ENCODE assay signal across 20 mouse cellular contexts in the genomic region with DNA sequence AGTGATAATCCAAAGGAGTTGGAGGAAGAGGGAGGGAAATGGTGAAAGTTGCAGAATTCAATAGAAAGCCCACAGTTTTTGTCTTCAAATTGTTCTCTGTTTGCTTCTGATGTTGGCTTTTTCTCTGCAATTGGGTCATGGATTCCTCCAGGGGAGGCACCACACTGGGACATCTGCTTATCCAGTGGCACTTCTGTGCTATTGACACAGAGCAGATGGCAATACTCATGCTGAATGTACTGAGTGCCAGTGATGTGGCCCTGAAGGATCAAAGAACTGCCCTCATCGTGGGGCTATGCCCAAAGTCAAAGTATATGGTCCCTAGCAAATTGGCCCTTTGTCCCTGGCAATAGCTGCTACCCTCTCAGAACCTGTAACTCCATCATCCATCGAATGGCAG.
DNase-seq lines count a peak whose midpoint lies in the region; ATAC-seq lines count a peak whose summit lies in the region.
"Had no signal": no experiment of that assay in that cellular context is flagged by ENCODE, and none has a peak within 500 bp of the region (broad histone marks: within the 10 kb centered on the region; RNA-seq: fewer than 3 reads in every experiment).

No protein-coding gene starts in this region.

- 61% methylated on average over 2 of the region's 2 CpGs for WGBS in forebrain, embryonic 16.5 days
- 34% methylated on average over 2 of the region's 2 CpGs for WGBS in hindbrain, embryonic 14.5 days

- H3K27me3 ChIP-seq in forebrain, embryonic 16.5 days (replicated peaks; ENCODE audit: control insufficient read depth, insufficient read depth, low read length), result no peaks in the 10 kb centered on the region
- no peaks in the 10 kb centered on the region for H3K27me3 ChIP-seq in hindbrain, embryonic 14.5 days (ENCODE audit: control insufficient read depth, insufficient read depth, low read length)
- H3K27me3 ChIP-seq: embryonic facial prominence, embryonic 15.5 days; heart, embryonic 13.5 days had no signal

- ATAC-seq in forebrain, embryonic 16.5 days, result no peak
- no peak for ATAC-seq in hindbrain, embryonic 14.5 days (ENCODE audit: low FRiP score)
- ATAC-seq: forebrain, embryonic 14.5 days; hindbrain, embryonic 16.5 days; inflammation-experienced regulatory T-cells, adult 6 months; intestine, postnatal 0 days had no signal

- no peak overlapping the region for H3K4me3 ChIP-seq in forebrain, embryonic 16.5 days (replicated peaks; ENCODE audit: low read length)
- no peak overlapping the region for H3K4me3 ChIP-seq in hindbrain, embryonic 14.5 days (replicated peaks; ENCODE audit: low read length)
- H3K4me3 ChIP-seq: embryonic facial prominence, embryonic 15.5 days; erythroblast, embryonic 14.5 days; forebrain, embryonic 10.5 days; heart, embryonic 13.5 days had no signal

- no peak overlapping the region for H3K4me2 ChIP-seq in forebrain, embryonic 16.5 days (ENCODE audit: low read length)
- no peak overlapping the region for H3K4me2 ChIP-seq in hindbrain, embryonic 14.5 days (replicated peaks)
- H3K4me2 ChIP-seq: embryonic facial prominence, embryonic 15.5 days; heart, embryonic 13.5 days had no signal

- H3K4me1 ChIP-seq in forebrain, embryonic 16.5 days (replicated peaks; ENCODE audit: control insufficient read depth, insufficient read depth, low read length), result no peaks in the 10 kb centered on the region
- H3K4me1 ChIP-seq in hindbrain, embryonic 14.5 days (replicated peaks; ENCODE audit: control insufficient read depth, insufficient read depth, low read length), result no peaks in the 10 kb centered on the region
- H3K4me1 ChIP-seq: embryonic facial prominence, embryonic 15.5 days; forebrain, embryonic 10.5 days; heart, embryonic 13.5 days had no signal

- peak; percentile 63 for DNase-seq in brain, adult 2 months (ENCODE audit: low read depth, low spot score)
- DNase-seq in cerebellum, adult 11 months, result peak; percentile 23
- DNase-seq in cerebellum, adult 8-10 months, result peak; percentile 17
- DNase-seq in cerebellum, postnatal 14 days, result peak; percentile 42 to 45
- DNase-seq in kidney, postnatal 4 days, result no peak
- no peak for DNase-seq in hindbrain, embryonic 14.5 days (ENCODE audit: low spot score)
- DNase-seq: adrenal gland, adult 2 months; adrenal gland, postnatal 25 days; embryo, embryonic 11 days; heart, postnatal 36 days; kidney, adult 8-10 months had no signal

- no peaks in the 10 kb centered on the region for H3K36me3 ChIP-seq in forebrain, embryonic 16.5 days (ENCODE audit: control insufficient read depth, insufficient read depth)
- H3K36me3 ChIP-seq in hindbrain, embryonic 14.5 days (replicated peaks; ENCODE audit: control insufficient read depth, insufficient read depth), result no peaks in the 10 kb centered on the region
- H3K36me3 ChIP-seq: embryonic facial prominence, embryonic 15.5 days; forebrain, embryonic 10.5 days; heart, embryonic 13.5 days had no signal

- H3K9ac ChIP-seq in forebrain, embryonic 16.5 days (replicated peaks; ENCODE audit: low read depth, low read length), result no peak overlapping the region
- H3K9ac ChIP-seq in hindbrain, embryonic 14.5 days, result no peak overlapping the region
- H3K9ac ChIP-seq: embryonic facial prominence, embryonic 15.5 days; heart, embryonic 13.5 days had no signal

- H3K27ac ChIP-seq in forebrain, embryonic 16.5 days (ENCODE audit: low read length), result no peak overlapping the region
- H3K27ac ChIP-seq in hindbrain, embryonic 14.5 days, result no peak overlapping the region
- H3K27ac ChIP-seq: embryonic facial prominence, embryonic 15.5 days; forebrain, embryonic 10.5 days had no signal

- H3K9me3 ChIP-seq in forebrain, embryonic 16.5 days (ENCODE audit: control insufficient read depth, low read length), result no peaks in the 10 kb centered on the region
- no peaks in the 10 kb centered on the region for H3K9me3 ChIP-seq in hindbrain, embryonic 14.5 days (ENCODE audit: control insufficient read depth, low read length)
- H3K9me3 ChIP-seq: embryonic facial prominence, embryonic 15.5 days; forebrain, embryonic 10.5 days; heart, embryonic 13.5 days had no signal

Comparison
In these comparisons a context has a peak if more than half of its experiments do, and no peak if none do; other contexts are left out.
1. DNase-seq: peak in brain, adult 2 months (single experiment), cerebellum, adult 11 months (single experiment), cerebellum, adult 8-10 months (single experiment) and cerebellum, postnatal 14 days (2 of 2); none in kidney, postnatal 4 days (0 of 2) and hindbrain, embryonic 14.5 days (single experiment).